Mouse (Mus musculus) heart, adult 2 months (tissue): ENCODE measurements at regions not wholly inside any gene's neighbourhood (a gene's known extent, or its start where the extent isn't known, plus 50 kb on each side); places are given as distances from the start of the nearest gene placed in this dataset.

Experiments used
- CTCF ChIP-seq: fragments of 200-600 bp; IDR thresholded peaks from 2 replicates; pipeline ENCODE4 v1.8.1; 2022; ENCODE audit warnings: antibody characterized with exemption, mild to moderate bottlenecking, moderate library complexity
- EP300 ChIP-seq: fragments of 200-500 bp; IDR thresholded peaks from 2 replicates; pipeline ENCODE4 v1.6.1; 2011; ENCODE audit warnings: low read depth, low read length, control low read depth; ENCODE audit not compliant: insufficient read depth
- POLR2A ChIP-seq: fragments of 200-500 bp; IDR thresholded peaks from 2 replicates; pipeline ENCODE4 v1.6.1; 2011; ENCODE audit warnings: mild to moderate bottlenecking, low read depth, low read length, control low read depth; ENCODE audit not compliant: insufficient read depth

DNA sequence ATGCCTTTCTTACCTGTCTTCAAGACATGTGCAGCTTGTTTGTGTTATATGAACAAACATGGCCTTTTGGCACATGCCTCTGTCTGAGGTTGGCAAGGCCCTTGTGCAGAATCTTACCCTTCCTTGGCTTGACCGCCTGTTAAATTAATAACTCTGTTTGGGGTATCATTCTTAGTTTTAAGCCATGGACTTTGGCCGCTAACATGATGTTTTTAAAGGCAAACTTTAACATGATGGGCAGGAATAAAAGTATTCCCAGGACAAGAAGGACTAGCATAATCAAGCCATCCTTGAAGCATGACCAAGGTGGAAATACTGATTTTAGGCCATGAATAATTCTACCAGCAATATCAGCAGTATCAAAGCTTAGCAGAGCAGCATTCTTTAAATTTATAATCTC, 620.4 kb upstream of the Arrdc3 start:
- no peak for TF ChIP-seq CTCF
- TF ChIP-seq EP300: no peak
- TF ChIP-seq POLR2A: no peak
